Comparison of ENCODE assay signal across 14 mouse cellular contexts in genomic region chr3:151443486-151443885, GRCm38 (mm10). TPM values are rescaled to one million over a fixed set of nuclear protein-coding genes. Genes with fewer than 3 reads are reported as not detected.
DNase-seq lines count a peak whose midpoint lies in the region.
"Had no signal": no experiment of that assay in that cellular context is flagged by ENCODE, and none has a peak within 500 bp of the region (broad histone marks: within the 10 kb centered on the region; RNA-seq: fewer than 3 reads in every experiment).

No protein-coding gene starts in this region.

- intact Hi-C loops in left cerebral cortex, postnatal 25 days (cut with DNase I): no loop called here

- peak; percentile 33 for DNase-seq in heart, adult 8-10 months (ENCODE audit: low spot score)
- no peak for DNase-seq in heart, postnatal 4 days
- peak; percentile 17 to 58 for DNase-seq in lung, adult 18-20 months
- no peak for DNase-seq in lung, postnatal 4 days
- DNase-seq in lung, postnatal 10 days: peak; percentile 29
- no peak for DNase-seq in left cerebral cortex, postnatal 25 days (ENCODE audit: low spot score in 2 of 2)
- no peak for DNase-seq in spleen, postnatal 10 days (ENCODE audit: low spot score in 2 of 2)
- DNase-seq: adrenal gland, postnatal 14 days; cerebellum, adult 18-20 months; cerebellum, postnatal 10 days; liver, embryonic 13.5 days; right cerebral cortex, postnatal 4 days; thymus, adult 2 months; thymus, postnatal 36 days had no signal

RNA-seq across cellular contexts. Expression of gene Adgrl4, which starts 5.8 kb away (rescaled TPM):
- total RNA-seq in heart, adult 8-10 months (2022): 10 to 100 TPM; 56.5 to 77.5 (median 68.1) TPM
- 10 to 100 TPM; 54.1 to 57.3 TPM for total RNA-seq in heart, postnatal 4 days (2021)
- total RNA-seq in left cerebral cortex, postnatal 25 days (2021): 10 to 100 TPM; 24.8 to 26.9 TPM

Comparison
In these comparisons a context has a peak if more than half of its experiments do, and no peak if none do; other contexts are left out.
1. DNase-seq: peak in heart, adult 8-10 months (single experiment), lung, adult 18-20 months (2 of 2) and lung, postnatal 10 days (single experiment); none in heart, postnatal 4 days (single experiment), lung, postnatal 4 days (0 of 2), left cerebral cortex, postnatal 25 days (0 of 2) and spleen, postnatal 10 days (0 of 2).